Mouse (Mus musculus) testis, adult 2 months (tissue): ENCODE data around the gene Glrb. TPM values are rescaled to one million over a fixed set of nuclear protein-coding genes. Genes with fewer than 3 reads are reported as not detected.
A peak's percentile ranks its signal among the peaks of the same experiment; 100 is the strongest.

Experiments used
- H3K27ac ChIP-seq: fragments of 200-500 bp; 2 replicates; pipeline ENCODE4 v1.5.1; 2012; ENCODE audit warnings: low read depth, low read length; ENCODE audit not compliant: control insufficient read depth, insufficient read depth
- H3K27me3 ChIP-seq: fragments of 200-500 bp; 2 replicates; pipeline ENCODE4 v1.6.1; 2012; ENCODE audit warnings: mild to moderate bottlenecking, low read length, moderate library complexity; ENCODE audit not compliant: control insufficient read depth, insufficient read depth
- H3K36me3 ChIP-seq: fragments of 200-500 bp; 2 replicates; pipeline ENCODE4 v1.6.1; 2012; ENCODE audit warnings: mild to moderate bottlenecking, low read length; ENCODE audit not compliant: control insufficient read depth, insufficient read depth
- H3K4me1 ChIP-seq: fragments of 200-500 bp; 2 replicates; pipeline ENCODE4 v1.6.1; 2012; ENCODE audit warnings: low read length; ENCODE audit not compliant: control insufficient read depth, insufficient read depth
- H3K4me3 ChIP-seq: fragments of 200-500 bp; 2 replicates; pipeline ENCODE4 v1.5.1; 2012; ENCODE audit warnings: low read depth, mild to moderate bottlenecking, low read length, moderate library complexity, mixed read lengths; ENCODE audit not compliant: control insufficient read depth
- CTCF ChIP-seq: fragments of 200-500 bp; IDR thresholded peaks from 2 replicates; pipeline ENCODE4 v1.5.1; 2012; ENCODE audit warnings: low read depth, mild to moderate bottlenecking, inconsistent platforms, low read length, moderate library complexity; ENCODE audit not compliant: control insufficient read depth, insufficient read depth, insufficient replicate concordance
- POLR2A ChIP-seq: fragments of 200-500 bp; IDR thresholded peaks from 2 replicates; pipeline ENCODE4 v1.6.1; 2012; ENCODE audit warnings: low read depth, mild to moderate bottlenecking, inconsistent platforms, low read length, moderate library complexity; ENCODE audit not compliant: control insufficient read depth
- polyA plus RNA-seq: library from polyadenylated mRNA; depleted of rRNA; stranded (reverse); fragments of >200 nt; gene quantifications from 2 replicates; pipeline ENCODE4 v1.2.3, GENCODE M21; 2012

Gene Glrb
- polyA plus RNA-seq, 1 experiment: 0.12 TPM

DNA sequence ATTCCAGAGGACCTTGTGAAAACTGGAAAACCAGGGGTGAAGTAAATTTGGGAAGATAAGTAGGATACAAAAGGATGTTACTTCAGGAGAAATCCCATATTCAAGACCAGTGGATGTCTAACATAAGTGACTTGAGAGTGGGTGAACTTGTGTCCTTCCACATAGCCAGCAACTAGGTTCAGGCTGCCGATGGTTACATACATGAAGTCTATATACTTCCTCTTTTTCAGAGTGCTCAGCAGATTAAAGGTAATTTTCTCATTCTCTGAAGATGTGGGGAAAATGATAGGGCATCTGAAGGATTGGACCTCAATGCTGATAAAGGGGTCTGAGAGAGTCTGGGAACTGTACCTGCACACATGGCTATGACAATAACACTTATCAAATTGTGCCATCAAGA lies 89.5 kb downstream of the Glrb start:
- no peaks in the 10 kb centered on the region for H3K36me3 ChIP-seq
- no peaks in the 10 kb centered on the region for H3K4me1 ChIP-seq
- TF ChIP-seq POLR2A: no peak
- no peak for TF ChIP-seq CTCF
- H3K27ac ChIP-seq: no peak overlapping the region
- no peak overlapping the region for H3K4me3 ChIP-seq
- no peaks in the 10 kb centered on the region for H3K27me3 ChIP-seq

DNA sequence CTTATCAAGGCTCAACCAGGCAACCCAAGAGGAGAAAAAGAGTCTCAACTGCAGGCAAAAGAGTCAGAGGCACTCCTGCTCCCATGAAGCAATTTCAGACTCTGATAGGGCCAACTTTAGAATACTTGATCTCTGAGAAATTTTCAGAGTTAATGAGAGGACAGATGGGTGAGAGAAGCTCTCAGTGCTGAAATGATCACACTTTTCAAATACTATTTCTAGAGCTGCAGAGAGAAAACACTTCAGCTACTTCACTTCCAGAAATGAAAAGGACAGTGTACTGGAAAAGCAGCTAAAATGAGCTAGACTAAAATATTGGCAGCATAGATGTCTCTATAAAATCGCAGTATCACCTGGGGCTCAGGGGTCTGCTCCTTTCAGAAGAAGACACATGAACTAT lies 94.8 kb downstream of the Glrb start:
- H3K36me3 ChIP-seq: no peaks in the 10 kb centered on the region
- no peaks in the 10 kb centered on the region for H3K4me1 ChIP-seq
- H3K27me3 ChIP-seq: no peaks in the 10 kb centered on the region
- TF ChIP-seq POLR2A: no peak
- TF ChIP-seq CTCF: no peak
- H3K27ac ChIP-seq: no peak overlapping the region
- no peak overlapping the region for H3K4me3 ChIP-seq

DNA sequence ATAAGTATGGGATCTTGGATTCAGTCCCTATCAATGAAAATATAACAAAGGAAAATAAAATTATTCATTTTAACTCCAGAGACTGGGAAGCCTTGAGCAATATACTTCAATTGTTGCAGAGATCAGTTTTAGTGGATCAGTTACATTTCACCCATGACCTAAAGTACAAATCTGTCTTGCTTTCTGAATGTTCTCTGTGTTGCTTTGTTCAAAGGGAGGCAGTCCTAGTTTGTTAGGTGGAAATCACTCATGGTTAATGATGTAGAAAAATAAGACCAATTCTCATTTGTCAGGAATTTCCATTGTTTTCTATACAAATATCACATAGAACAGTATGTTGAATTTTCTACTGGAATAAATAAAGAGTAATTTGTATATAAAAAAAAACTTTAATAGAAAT lies 99.7 kb downstream of the Glrb start:
- Histone ChIP-seq H3K4me3 (no peak overlapping the region), H3K27me3 (no peaks in the 10 kb centered on the region), H3K36me3 (no peaks in the 10 kb centered on the region), H3K4me1 (no peaks in the 10 kb centered on the region), H3K27ac (no peak overlapping the region)
- no peak for TF ChIP-seq CTCF
- TF ChIP-seq POLR2A: no peak

GRCm38 (mm10) chr3:80812237-80812636 lies 101.2 kb downstream of the Glrb start:
- no peaks in the 10 kb centered on the region for H3K4me1 ChIP-seq
- no peak for TF ChIP-seq POLR2A
- no peak for TF ChIP-seq CTCF
- H3K36me3 ChIP-seq: no peaks in the 10 kb centered on the region
- no peak overlapping the region for H3K27ac ChIP-seq
- no peaks in the 10 kb centered on the region for H3K27me3 ChIP-seq
- H3K4me3 ChIP-seq: no peak overlapping the region

- H3K27me3 ChIP-seq: no peaks in the 10 kb centered on the region
- no peaks in the 10 kb centered on the region for H3K36me3 ChIP-seq
- H3K4me3 ChIP-seq: no peak overlapping the region
- no peak for TF ChIP-seq CTCF
- TF ChIP-seq POLR2A: no peak
- peaks cover 4% of the 10 kb centered on the region; the same call in 1 of the 2 replicates for H3K4me1 ChIP-seq
- H3K27ac ChIP-seq: no peak overlapping the region
These were observed 108.1 kb downstream of the Glrb start for GRCm38 (mm10) chr3:80805327-80805726.

- Histone ChIP-seq H3K4me1 (peaks cover 4% of the 10 kb centered on the region; the same call in 1 of the 2 replicates), H3K27me3 (no peaks in the 10 kb centered on the region), H3K36me3 (no peaks in the 10 kb centered on the region), H3K27ac (no peak overlapping the region), H3K4me3 (no peak overlapping the region)
- TF ChIP-seq CTCF: no peak
These were observed 109.6 kb downstream of the Glrb start for GRCm38 (mm10) chr3:80803811-80804210.

- H3K4me3 ChIP-seq: no peak overlapping the region
- H3K27ac ChIP-seq: no peak overlapping the region
- H3K36me3 ChIP-seq: no peaks in the 10 kb centered on the region
- H3K27me3 ChIP-seq: no peaks in the 10 kb centered on the region
- H3K4me1 ChIP-seq: peaks cover 4% of the 10 kb centered on the region; the same call in 1 of the 2 replicates
- TF ChIP-seq POLR2A (no peak), CTCF (no peak)
These were observed 110.2 kb downstream of the Glrb start for GRCm38 (mm10) chr3:80803211-80803610.

- Histone ChIP-seq H3K27me3 (no peaks in the 10 kb centered on the region), H3K36me3 (no peaks in the 10 kb centered on the region), H3K4me3 (peak within 1 kb of the TSS; percentile 36), H3K27ac (no peak within 1 kb of the TSS), H3K4me1 (peaks cover 4% of the 10 kb centered on the region; the same call in 1 of the 2 replicates)
- TF ChIP-seq CTCF (no peak), POLR2A (no peak)
These were observed 110.8 kb downstream of the Glrb start, which contains the start of gene Gria2 for GRCm38 (mm10) chr3:80802596-80803081. Gene Gria2, minus strand, starts transcription at chr3:80802835.

GRCm38 (mm10) chr3:80801827-80802310 lies 111.6 kb downstream of the Glrb start:
- Histone ChIP-seq H3K4me3 (no peak overlapping the region), H3K27ac (no peak overlapping the region), H3K4me1 (peaks cover 4% of the 10 kb centered on the region; the same call in 1 of the 2 replicates), H3K27me3 (no peaks in the 10 kb centered on the region), H3K36me3 (no peaks in the 10 kb centered on the region)
- TF ChIP-seq CTCF (no peak), POLR2A (no peak)
